15 mouse cellular contexts compared by ENCODE assay signal in the genomic region with DNA sequence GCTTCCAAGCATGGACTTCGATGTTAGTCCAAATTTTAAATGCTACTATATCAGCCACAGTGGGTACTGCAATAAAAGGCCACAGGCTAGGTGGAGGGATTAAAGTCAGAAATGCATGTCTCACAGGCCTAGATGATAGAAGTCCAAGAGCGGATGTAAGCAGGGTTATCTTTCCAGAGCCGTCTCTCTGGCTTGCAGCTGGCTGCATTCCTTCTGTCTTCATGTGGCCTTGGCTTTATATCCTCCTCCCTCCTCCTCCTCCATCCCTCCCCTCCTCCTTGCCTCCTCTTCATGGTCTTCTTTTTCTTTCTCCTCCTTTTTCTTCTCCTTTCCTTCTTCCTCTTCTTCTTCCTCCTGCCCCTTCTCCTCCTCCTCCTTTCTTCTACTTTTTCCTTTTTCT.
"Had no signal": no experiment of that assay in that cellular context is flagged by ENCODE, and none has a peak within 500 bp of the region (broad histone marks: within the 10 kb centered on the region; RNA-seq: fewer than 3 reads in every experiment).

No protein-coding gene starts in this region.

- H3K36me3 ChIP-seq: neural tube, embryonic 12.5 days; stomach, embryonic 15.5 days had no signal

- DNase-seq: lung, adult 18-20 months; lung, embryonic 14.5 days; lung, postnatal 10 days; lung, postnatal 4 days; midbrain, embryonic 14.5 days; right cerebral cortex, postnatal 14 days; thymus, adult 2 months; thymus, postnatal 25 days; thymus, postnatal 4 days had no signal

- H3K27me3 ChIP-seq: midbrain, embryonic 12.5 days; neural tube, embryonic 12.5 days; stomach, embryonic 15.5 days had no signal

- H3K4me2 ChIP-seq: lung, embryonic 14.5 days; midbrain, embryonic 12.5 days; neural tube, embryonic 12.5 days; stomach, embryonic 15.5 days had no signal

- H3K4me3 ChIP-seq: midbrain, embryonic 10.5 days; midbrain, embryonic 12.5 days; neural tube, embryonic 12.5 days; stomach, embryonic 15.5 days had no signal

- ATAC-seq: midbrain, embryonic 16.5 days had no signal

- H3K9ac ChIP-seq: lung, embryonic 14.5 days; midbrain, embryonic 12.5 days; neural tube, embryonic 12.5 days; stomach, embryonic 15.5 days had no signal

- H3K9me3 ChIP-seq: midbrain, embryonic 10.5 days; midbrain, embryonic 12.5 days; neural tube, embryonic 12.5 days; stomach, embryonic 15.5 days had no signal

- H3K27ac ChIP-seq: midbrain, embryonic 12.5 days; neural tube, embryonic 12.5 days; stomach, embryonic 15.5 days; stomach, postnatal 0 days had no signal
